23 mouse cellular contexts compared by ENCODE assay signal in genomic region chr14:29334897-29335296, GRCm38 (mm10).
"Had no signal": no experiment of that assay in that cellular context is flagged by ENCODE, and none has a peak within 500 bp of the region (broad histone marks: within the 10 kb centered on the region; RNA-seq: fewer than 3 reads in every experiment).

No protein-coding gene starts in this region.

- H3K27me3 ChIP-seq: heart, embryonic 12.5 days; intestine, embryonic 15.5 days; limb, embryonic 13.5 days; limb, embryonic 15.5 days; liver, embryonic 12.5 days had no signal

- DNase-seq: gastrocnemius, postnatal 14 days; gastrocnemius, postnatal 36 days; heart, adult 18-20 months; heart, postnatal 10 days; kidney, adult 18-20 months; kidney, adult 8-10 months; kidney, postnatal 10 days; kidney, postnatal 25 days; kidney, postnatal 4 days; left cerebral cortex, postnatal 4 days had no signal

- H3K36me3 ChIP-seq: heart, embryonic 10.5 days; heart, embryonic 12.5 days; intestine, embryonic 15.5 days; limb, embryonic 13.5 days; limb, embryonic 15.5 days; liver, embryonic 12.5 days had no signal

- H3K4me1 ChIP-seq: heart, embryonic 10.5 days; heart, embryonic 12.5 days; intestine, embryonic 15.5 days; limb, embryonic 13.5 days; limb, embryonic 15.5 days; liver, embryonic 12.5 days had no signal

- H3K4me2 ChIP-seq: heart, embryonic 12.5 days; hindbrain, embryonic 14.5 days; intestine, embryonic 15.5 days; limb, embryonic 13.5 days; limb, embryonic 15.5 days; liver, embryonic 12.5 days had no signal

- H3K27ac ChIP-seq: heart, embryonic 10.5 days; hindbrain, embryonic 14.5 days; intestine, embryonic 15.5 days; layer of hippocampus, adult 2 months; left cerebral cortex, adult 2 months; limb, embryonic 13.5 days; limb, embryonic 15.5 days; liver, embryonic 12.5 days; liver, embryonic 14.5 days had no signal

- H3K9ac ChIP-seq: heart, embryonic 12.5 days; hindbrain, embryonic 14.5 days; intestine, embryonic 15.5 days; limb, embryonic 13.5 days; limb, embryonic 15.5 days; liver, embryonic 12.5 days; liver, embryonic 14.5 days had no signal

- H3K9me3 ChIP-seq: heart, embryonic 10.5 days; heart, embryonic 12.5 days; intestine, embryonic 15.5 days; limb, embryonic 13.5 days; limb, embryonic 15.5 days; liver, embryonic 12.5 days had no signal

- H3K4me3 ChIP-seq: heart, embryonic 10.5 days; heart, embryonic 12.5 days; intestine, embryonic 15.5 days; layer of hippocampus, adult 2 months; left cerebral cortex, adult 2 months; limb, embryonic 13.5 days; limb, embryonic 15.5 days; liver, embryonic 12.5 days had no signal

- ATAC-seq: hindbrain, embryonic 16.5 days; inflammation-experienced regulatory T-cells, adult 6 months; intestine, embryonic 15.5 days; intestine, postnatal 0 days; liver, embryonic 12.5 days had no signal
